Mouse (Mus musculus) heart, embryonic 12.5 days (tissue): Measurements from ENCODE around the gene Trim28. TPM values are rescaled to one million over a fixed set of nuclear protein-coding genes. Genes with fewer than 3 reads are reported as not detected.
A peak's percentile ranks its signal among the peaks of the same experiment; 100 is the strongest.

Experiments used
- ATAC-seq: fragments of 200-750 bp; cut with Nextera tagmentation; 2 replicates; pipeline ENCODE4 v1.8.0; 2017; ENCODE audit warnings: moderate TSS enrichment, moderate library complexity; ENCODE audit not compliant: insufficient number of reproducible peaks, low FRiP score
- H3K27ac ChIP-seq: fragments of 300-500 bp; sonication (generic); 2 replicates; pipeline ENCODE4 v1.5.1; 2016; ENCODE audit warnings: mild to moderate bottlenecking, moderate library complexity; ENCODE audit not compliant: poor library complexity, severe bottlenecking
- H3K27me3 ChIP-seq: fragments of 300-500 bp; sonication (generic); replicated peaks from 2 replicates; pipeline ENCODE4 v1.6.1; 2016; ENCODE audit warnings: mild to moderate bottlenecking, moderate library complexity
- H3K36me3 ChIP-seq: fragments of 300-500 bp; sonication (generic); 2 replicates; pipeline ENCODE4 v1.6.1; 2016; ENCODE audit warnings: mild to moderate bottlenecking, moderate library complexity
- H3K4me1 ChIP-seq: fragments of 300-500 bp; sonication (generic); replicated peaks from 2 replicates; pipeline ENCODE4 v1.6.1; 2016; ENCODE audit warnings: mild to moderate bottlenecking
- H3K4me2 ChIP-seq: fragments of 300-500 bp; sonication (generic); 2 replicates; pipeline ENCODE4 v1.6.1; 2016; ENCODE audit warnings: mild to moderate bottlenecking, moderate library complexity
- H3K4me3 ChIP-seq: fragments of 300-500 bp; sonication (generic); 2 replicates; pipeline ENCODE4 v1.5.1; 2016; ENCODE audit warnings: mild to moderate bottlenecking
- H3K9ac ChIP-seq: fragments of 300-500 bp; sonication (generic); 2 replicates; pipeline ENCODE4 v1.6.1; 2016; ENCODE audit warnings: mild to moderate bottlenecking, moderate library complexity
- H3K9me3 ChIP-seq: fragments of 300-500 bp; sonication (generic); replicated peaks from 2 replicates; pipeline ENCODE4 v1.6.1; 2016; ENCODE audit warnings: mild to moderate bottlenecking, moderate library complexity
- WGBS: fragments of 180-500 bp; shearing (Covaris S2); methylation state at CpG from one replicate; pipeline ENCODE4 v1.1.7; 2016; 5-methylcytosine and 5-hydroxymethylcytosine counted together
- polyA plus RNA-seq: library from polyadenylated mRNA; unstranded; fragments of >200 nt; fragmentation: Nextera tagmentation; extraction: Ambion mirVana; gene quantifications from 2 replicates; pipeline ENCODE4 v1.2.1, GENCODE M21; 2016

Trim28 gene
- polyA plus RNA-seq, result 221 and 228 TPM in 2 replicates

DNA sequence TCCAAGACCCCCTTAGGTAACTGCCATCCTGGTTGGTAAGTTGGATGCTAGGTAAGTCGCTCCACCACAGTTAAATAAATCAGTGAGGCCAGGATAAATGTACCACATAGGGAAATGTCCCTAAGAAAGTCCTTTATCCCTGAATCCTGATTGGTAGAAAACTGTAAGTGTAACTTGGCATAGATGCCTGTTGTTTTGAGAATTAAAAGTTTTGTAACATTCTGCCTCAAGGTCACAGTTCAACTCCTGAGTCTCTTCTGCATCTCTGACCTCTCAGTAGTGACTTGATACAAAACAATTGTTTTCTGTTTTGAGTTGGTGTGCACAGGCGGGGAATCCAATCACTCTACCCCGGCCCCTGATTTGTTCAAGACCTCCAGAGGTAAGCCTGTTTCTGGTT, at the start of gene Trim28:
Trim28 (plus strand) TSS at position 264 of the 400 bp plus-strand sequence.
- Histone ChIP-seq H3K4me1 (no peaks in the 10 kb centered on the region), H3K27me3 (no peaks in the 10 kb centered on the region), H3K27ac (no peak within 1 kb of the TSS), H3K36me3 (no peaks in the 10 kb centered on the region), H3K9me3 (no peaks in the 10 kb centered on the region), H3K4me3 (no peak within 1 kb of the TSS), H3K4me2 (no peak within 1 kb of the TSS), H3K9ac (no peak within 1 kb of the TSS)
- WGBS, result 80% methylated on average over 3 of the region's 3 CpGs
- no peak for ATAC-seq

DNA sequence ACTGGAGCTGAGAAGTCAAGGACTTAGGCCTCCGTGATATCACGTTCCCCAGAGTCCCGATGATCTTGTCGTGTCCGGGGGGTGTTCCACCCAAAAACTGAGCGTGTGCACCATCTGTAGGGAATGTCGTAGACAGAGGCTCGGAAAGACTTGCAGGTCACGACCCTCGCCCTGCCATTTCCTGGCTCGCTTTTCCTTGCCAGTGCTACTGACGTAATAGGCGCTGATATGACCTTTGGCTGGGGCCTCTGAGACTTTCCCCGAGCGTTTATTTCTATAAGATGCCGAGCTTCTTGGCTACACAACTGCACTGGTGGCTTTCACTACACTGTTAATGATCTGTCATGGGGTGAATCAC, 49.1 kb upstream of the Trim28 start:
- H3K4me2 ChIP-seq, result peak overlapping the region; percentile 88
- H3K36me3 ChIP-seq, result no peaks in the 10 kb centered on the region
- peak overlapping the region; percentile 57 for H3K4me3 ChIP-seq
- peak overlapping the region; percentile 70 for H3K27ac ChIP-seq
- H3K27me3 ChIP-seq, result no peaks in the 10 kb centered on the region
- peaks cover 9% of the 10 kb centered on the region for H3K4me1 ChIP-seq
- ATAC-seq, result peak; percentile 60
- 10% methylated on average over 16 of the region's 16 CpGs for WGBS
- H3K9ac ChIP-seq, result peak overlapping the region; percentile 73
- H3K9me3 ChIP-seq, result no peaks in the 10 kb centered on the region

DNA sequence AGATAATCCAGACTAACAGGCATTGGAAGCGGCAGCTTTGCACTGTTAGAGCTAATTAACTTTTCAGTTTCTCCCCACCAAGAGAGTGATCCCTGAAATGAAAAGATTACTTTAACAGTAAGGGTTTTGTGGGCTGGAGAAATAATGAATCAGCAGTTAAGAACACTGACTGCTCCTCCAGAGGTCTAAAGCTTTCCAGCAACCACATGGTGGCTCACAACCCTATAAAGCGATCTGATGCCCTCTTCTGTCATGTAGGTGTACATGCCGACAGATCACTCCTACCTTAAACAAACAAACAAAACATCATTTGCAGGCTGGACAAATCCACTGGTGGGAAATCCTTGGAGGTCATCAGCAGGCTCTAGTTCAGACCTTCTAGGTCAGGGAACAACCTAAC, 44.0 kb upstream of the Trim28 start:
- WGBS, result 42% methylated on average over 3 of the region's 3 CpGs
- H3K27me3 ChIP-seq, result no peaks in the 10 kb centered on the region
- H3K9me3 ChIP-seq, result no peaks in the 10 kb centered on the region
- H3K36me3 ChIP-seq, result no peaks in the 10 kb centered on the region
- no peak for ATAC-seq
- no peak overlapping the region for H3K4me2 ChIP-seq
- H3K27ac ChIP-seq, result no peak overlapping the region
- H3K4me3 ChIP-seq, result no peak overlapping the region
- H3K9ac ChIP-seq, result peak overlapping the region; percentile 21; the same call in 1 of the 2 replicates
- H3K4me1 ChIP-seq, result peaks cover 8% of the 10 kb centered on the region

DNA sequence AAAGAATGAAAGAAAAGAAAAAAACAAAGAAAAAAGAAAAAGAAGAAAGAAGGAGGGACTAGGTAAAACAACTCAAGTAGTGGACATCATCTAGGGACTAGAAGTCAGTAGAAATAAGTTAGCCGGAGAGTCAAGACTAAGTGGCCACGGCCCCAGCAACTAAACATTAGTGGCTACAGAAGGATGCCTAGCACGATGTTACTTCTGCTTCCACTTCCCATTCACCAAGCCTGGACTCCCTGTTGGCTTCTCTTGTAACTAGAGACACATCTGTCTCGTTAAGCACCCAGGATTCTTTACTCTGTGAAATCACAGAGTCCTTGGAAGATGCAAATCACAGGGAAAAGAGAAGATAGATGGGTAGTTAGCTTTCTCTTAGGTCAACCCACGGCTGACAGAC, 41.4 kb upstream of the Trim28 start:
- H3K4me2 ChIP-seq, result no peak overlapping the region
- H3K27me3 ChIP-seq, result no peaks in the 10 kb centered on the region
- no peaks in the 10 kb centered on the region for H3K9me3 ChIP-seq
- 69% methylated on average over 5 of the region's 5 CpGs for WGBS
- H3K4me3 ChIP-seq, result no peak overlapping the region
- H3K4me1 ChIP-seq, result no peaks in the 10 kb centered on the region
- no peak overlapping the region for H3K27ac ChIP-seq
- no peak overlapping the region for H3K9ac ChIP-seq
- H3K36me3 ChIP-seq, result no peaks in the 10 kb centered on the region
- ATAC-seq, result no peak

DNA sequence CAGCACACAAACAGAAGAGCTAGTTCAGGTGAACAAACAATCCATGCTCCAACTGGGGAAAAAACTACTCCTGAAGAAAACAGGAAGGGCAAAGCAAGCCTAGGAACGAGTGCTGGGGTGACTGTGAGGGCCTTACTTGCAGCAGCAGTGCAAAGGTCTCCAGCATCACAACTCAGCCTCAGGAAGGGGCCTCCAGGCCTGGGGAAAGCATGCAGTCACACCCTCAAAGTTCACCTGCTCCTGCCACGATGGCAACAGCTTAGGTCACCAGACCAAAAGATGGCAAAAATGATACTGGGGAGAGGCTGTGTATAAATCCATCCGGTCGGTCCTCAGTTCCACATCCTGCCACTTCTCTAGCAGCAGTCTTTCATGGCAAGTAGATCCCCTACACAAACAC, 40.0 kb upstream of the Trim28 start:
- ATAC-seq, result no peak
- H3K27me3 ChIP-seq, result no peaks in the 10 kb centered on the region
- no peak overlapping the region for H3K27ac ChIP-seq
- no peaks in the 10 kb centered on the region for H3K36me3 ChIP-seq
- H3K4me1 ChIP-seq, result no peaks in the 10 kb centered on the region
- H3K9me3 ChIP-seq, result no peaks in the 10 kb centered on the region
- no peak overlapping the region for H3K9ac ChIP-seq
- 65% methylated on average over 4 of the region's 4 CpGs for WGBS
- H3K4me3 ChIP-seq, result no peak overlapping the region
- no peak overlapping the region for H3K4me2 ChIP-seq

DNA sequence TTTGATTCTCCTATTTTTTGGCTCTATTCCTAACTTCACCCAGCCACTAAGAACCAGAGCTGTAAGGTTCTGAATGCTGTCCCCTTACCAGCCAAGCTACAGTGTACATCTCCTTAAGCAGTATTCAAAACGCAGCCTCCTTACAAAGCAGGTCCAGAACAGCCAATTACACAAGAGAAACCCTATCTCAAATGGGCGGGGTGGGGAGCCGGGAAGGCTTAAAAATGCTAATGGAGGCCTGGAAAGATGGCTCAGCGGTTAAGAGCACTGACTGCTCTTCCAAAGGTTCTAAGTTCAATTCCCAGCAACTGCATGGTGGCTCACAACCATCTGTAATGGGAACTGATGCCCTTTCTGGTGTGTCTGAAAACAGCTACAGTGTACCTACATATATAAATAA, 39.2 kb upstream of the Trim28 start:
- Histone ChIP-seq H3K4me2 (no peak overlapping the region), H3K27me3 (no peaks in the 10 kb centered on the region), H3K9me3 (no peaks in the 10 kb centered on the region), H3K4me1 (no peaks in the 10 kb centered on the region), H3K36me3 (no peaks in the 10 kb centered on the region), H3K4me3 (no peak overlapping the region), H3K27ac (no peak overlapping the region), H3K9ac (no peak overlapping the region)
- 23% methylated on average over 4 of the region's 4 CpGs for WGBS
- no peak for ATAC-seq

DNA sequence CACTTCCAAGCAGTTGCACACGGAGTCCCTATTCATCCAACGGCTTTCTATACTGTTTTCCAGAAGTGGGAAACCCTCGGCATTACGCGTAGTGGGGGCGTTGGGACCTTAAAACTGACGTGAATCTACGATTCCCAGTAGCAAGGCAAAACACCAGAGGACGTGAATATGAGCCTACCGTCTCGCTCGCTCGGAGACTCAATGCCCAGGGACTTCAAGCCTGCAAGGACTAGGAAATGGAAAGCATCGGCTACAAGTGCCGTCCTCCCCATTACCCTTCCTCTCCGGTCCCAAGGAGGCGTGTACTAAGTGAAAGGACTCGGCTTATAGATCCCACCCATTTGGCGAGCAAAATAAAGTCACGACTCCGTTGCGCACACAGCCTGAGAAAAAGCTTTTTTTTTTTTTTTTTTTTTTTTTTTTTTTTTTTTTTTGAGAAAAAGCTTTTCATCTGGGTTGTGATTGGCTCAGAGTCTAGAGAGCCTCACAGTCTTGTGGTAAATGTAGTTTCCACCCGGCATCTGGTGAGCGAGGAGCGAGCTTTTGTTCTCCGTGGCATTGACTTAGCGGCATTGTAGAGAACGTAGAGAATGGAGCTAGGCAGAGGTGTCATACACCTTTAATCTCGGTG, 37.3 kb upstream of the Trim28 start:
- no peaks in the 10 kb centered on the region for H3K9me3 ChIP-seq
- peaks cover 7% of the 10 kb centered on the region for H3K4me1 ChIP-seq
- no peaks in the 10 kb centered on the region for H3K36me3 ChIP-seq
- no peaks in the 10 kb centered on the region for H3K27me3 ChIP-seq
- H3K4me3 ChIP-seq, result peak overlapping the region; percentile 54
- ATAC-seq, result peak; percentile 43
- 2% methylated on average over 29 of the region's 29 CpGs for WGBS
- peak overlapping the region; percentile 76 for H3K27ac ChIP-seq
- H3K4me2 ChIP-seq, result peak overlapping the region; percentile 65
- H3K9ac ChIP-seq, result peak overlapping the region; percentile 77

DNA sequence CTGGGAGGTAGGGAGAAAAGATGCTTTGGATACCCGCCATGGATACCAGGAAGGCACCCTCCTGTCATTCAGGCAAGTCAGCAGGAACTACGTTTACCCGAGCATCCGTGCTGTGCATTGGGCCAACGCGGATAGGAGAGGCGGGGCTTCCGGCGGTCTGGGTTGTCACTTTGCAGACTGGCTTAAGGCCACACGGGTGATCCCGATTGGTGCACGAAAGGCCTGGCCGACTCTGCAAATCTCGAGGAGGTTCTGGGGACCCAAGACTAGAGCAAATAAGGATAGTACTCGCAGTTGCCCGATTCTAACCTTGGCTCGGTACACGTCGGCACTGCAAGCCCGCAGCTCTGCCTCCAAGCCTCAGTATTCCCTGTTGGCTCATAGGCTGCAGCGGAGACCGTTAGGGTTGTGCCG, 33.2 kb upstream of the Trim28 start, which contains the start of gene Zfp324:
Zfp324 (plus strand) TSS at position 161 of the 414 bp plus-strand sequence.
- peak; percentile 91 for ATAC-seq
- H3K4me3 ChIP-seq, result peak within 1 kb of the TSS; percentile 92
- no peaks in the 10 kb centered on the region for H3K27me3 ChIP-seq
- H3K9me3 ChIP-seq, result no peaks in the 10 kb centered on the region
- peak within 1 kb of the TSS; percentile 96 for H3K9ac ChIP-seq
- peaks cover 16% of the 10 kb centered on the region for H3K4me1 ChIP-seq
- H3K4me2 ChIP-seq, result peak within 1 kb of the TSS; percentile 92
- H3K27ac ChIP-seq, result peak within 1 kb of the TSS; percentile 87
- peaks cover 20% of the 10 kb centered on the region for H3K36me3 ChIP-seq
- under 1% methylated on average over 23 of the region's 23 CpGs for WGBS

DNA sequence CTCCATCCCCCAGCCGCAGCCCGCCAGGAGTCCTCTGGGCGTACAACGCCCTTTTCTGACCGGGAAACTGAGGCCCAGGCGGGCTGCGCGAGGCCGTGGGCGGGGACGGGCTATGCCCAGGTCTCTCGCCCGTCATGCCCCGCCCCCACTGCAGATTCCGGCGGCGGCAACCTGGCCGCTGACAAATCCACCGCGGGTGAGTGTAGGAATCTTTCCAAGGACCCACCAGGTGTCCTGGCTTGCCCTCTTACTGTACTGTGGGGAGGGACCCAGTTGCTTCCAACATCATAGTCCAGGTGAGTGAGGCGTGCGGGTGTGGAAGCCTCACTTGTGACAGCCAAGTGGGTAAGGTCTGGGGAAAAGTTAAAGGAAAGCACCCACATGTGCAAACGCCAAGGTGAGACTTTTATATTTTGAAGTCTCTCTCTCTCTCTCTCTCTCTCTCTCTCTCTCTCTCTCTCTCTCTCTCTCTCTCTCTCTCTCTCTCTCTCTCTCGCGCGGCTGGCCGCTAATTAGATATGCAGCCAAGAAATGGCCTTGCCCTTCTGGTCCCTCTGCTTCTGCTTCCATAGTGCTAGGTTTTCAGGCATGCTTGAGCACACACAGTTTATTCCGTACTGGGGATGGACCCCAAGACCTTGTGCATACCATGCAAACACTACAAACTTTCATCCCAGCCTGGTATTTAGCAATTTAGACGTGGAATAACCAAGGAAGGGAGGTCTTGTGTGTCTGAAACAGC, 32.6 kb upstream of the Trim28 start:
- peak overlapping the region; percentile 92 for H3K4me3 ChIP-seq
- WGBS, result under 1% methylated on average over 29 of the region's 29 CpGs
- no peaks in the 10 kb centered on the region for H3K9me3 ChIP-seq
- peaks cover 26% of the 10 kb centered on the region for H3K36me3 ChIP-seq
- H3K4me1 ChIP-seq, result peaks cover 16% of the 10 kb centered on the region
- H3K27ac ChIP-seq, result peak overlapping the region; percentile 87
- ATAC-seq, result peak; percentile 86
- no peaks in the 10 kb centered on the region for H3K27me3 ChIP-seq
- H3K4me2 ChIP-seq, result peak overlapping the region; percentile 92
- H3K9ac ChIP-seq, result peak overlapping the region; percentile 96

DNA sequence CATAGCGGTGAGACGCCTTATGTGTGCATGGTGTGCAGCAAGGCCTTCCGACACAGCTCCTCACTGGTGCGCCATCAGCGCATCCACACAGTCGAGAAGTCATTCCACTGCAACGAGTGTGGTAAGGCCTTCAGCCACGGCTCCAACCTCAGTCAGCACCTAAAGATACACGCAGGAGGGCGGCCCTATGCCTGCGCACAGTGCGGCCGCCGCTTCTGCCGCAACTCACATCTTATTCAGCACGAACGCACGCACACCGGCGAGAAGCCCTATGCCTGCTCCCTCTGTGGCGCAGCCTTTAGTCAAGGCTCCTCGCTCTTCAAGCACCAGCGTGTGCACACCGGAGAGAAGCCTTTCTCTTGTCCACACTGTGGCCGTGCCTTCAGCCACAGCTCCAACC, 28.0 kb upstream of the Trim28 start:
- no peak for ATAC-seq
- 94% methylated on average over 25 of the region's 25 CpGs for WGBS
- Histone ChIP-seq H3K27me3 (no peaks in the 10 kb centered on the region), H3K4me1 (peaks cover 12% of the 10 kb centered on the region), H3K9ac (no peak overlapping the region), H3K27ac (no peak overlapping the region), H3K4me2 (no peak overlapping the region), H3K4me3 (no peak overlapping the region), H3K9me3 (no peaks in the 10 kb centered on the region), H3K36me3 (peaks cover 41% of the 10 kb centered on the region)

DNA sequence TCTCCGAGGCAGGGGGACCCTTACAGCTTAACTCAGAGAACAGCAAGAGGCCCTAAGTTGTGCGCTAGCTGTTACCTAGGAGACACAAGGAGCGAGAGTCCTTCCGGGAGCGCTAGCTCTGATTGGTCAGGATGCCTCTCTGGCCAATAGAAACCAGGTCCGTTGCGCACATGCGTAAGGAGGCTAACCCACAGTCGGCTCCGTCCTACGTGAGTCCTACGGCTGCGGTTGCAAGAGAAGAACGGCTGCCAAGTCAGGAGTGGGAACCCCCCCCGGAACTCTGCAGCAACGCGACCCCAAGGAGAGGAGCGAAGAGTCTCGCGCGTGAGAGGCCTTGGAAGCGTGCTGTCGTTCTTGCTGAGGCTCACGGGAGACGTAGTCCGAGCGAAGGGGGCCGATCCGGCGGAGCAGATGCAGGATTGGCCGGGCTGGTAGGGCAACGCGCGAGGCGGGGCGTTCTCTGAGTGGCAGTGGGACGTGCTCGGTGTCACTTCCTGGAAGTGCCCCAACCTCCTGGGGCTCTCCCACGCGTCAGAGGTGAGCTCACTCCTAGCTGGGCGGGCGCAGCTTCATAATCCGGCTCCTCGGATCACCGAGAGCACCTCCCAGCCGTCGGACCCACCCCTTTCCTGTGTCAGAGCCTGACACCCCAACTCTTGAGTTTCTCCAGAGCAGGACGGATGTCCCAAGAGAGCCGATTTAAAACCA, 21.1 kb upstream of the Trim28 start, which contains the start of gene Zfp446:
Zfp446 (plus strand) TSS at position 167 of the 708 bp plus-strand sequence.
- Histone ChIP-seq H3K4me2 (peak within 1 kb of the TSS; percentile 67), H3K36me3 (peaks cover 9% of the 10 kb centered on the region), H3K9ac (peak within 1 kb of the TSS; percentile 73), H3K4me3 (peak within 1 kb of the TSS; percentile 74), H3K27me3 (no peaks in the 10 kb centered on the region), H3K27ac (peak within 1 kb of the TSS; percentile 93), H3K4me1 (peaks cover 13% of the 10 kb centered on the region), H3K9me3 (no peaks in the 10 kb centered on the region)
- ATAC-seq, result peak; percentile 99
- under 1% methylated on average over 49 of the region's 49 CpGs for WGBS
